Mouse (Mus musculus): ENCODE data around the gene Spata17. TPM values are rescaled to one million over a fixed set of nuclear protein-coding genes. Genes with fewer than 3 reads are reported as not detected.

Spata17 gene
- under 1 TPM; 0.67 to 0.95 TPM for total RNA-seq (2021)
- long read RNA-seq, experiment 1, partial matches to known transcripts: 0 of 2 reads
- long read RNA-seq, experiment 1, other reads (novel, unspliced or antisense): 2 of 2 reads
- long read RNA-seq, experiment 2: 0 reads

GRCm38 (mm10) chr1:187215181-187216116, at the start of gene Spata17, which contains the start of gene Gpatch2:
Gene Spata17 (minus strand): TSS chr1:187215465.
Gene Gpatch2 (plus strand): TSS chr1:187215508.
- peak; percentile 86 to 87 for DNase-seq

- DNase-seq: no peak
Observed at GRCm38 (mm10) chr1:187258756-187259155, 43.5 kb upstream of the Spata17 start.

DNA sequence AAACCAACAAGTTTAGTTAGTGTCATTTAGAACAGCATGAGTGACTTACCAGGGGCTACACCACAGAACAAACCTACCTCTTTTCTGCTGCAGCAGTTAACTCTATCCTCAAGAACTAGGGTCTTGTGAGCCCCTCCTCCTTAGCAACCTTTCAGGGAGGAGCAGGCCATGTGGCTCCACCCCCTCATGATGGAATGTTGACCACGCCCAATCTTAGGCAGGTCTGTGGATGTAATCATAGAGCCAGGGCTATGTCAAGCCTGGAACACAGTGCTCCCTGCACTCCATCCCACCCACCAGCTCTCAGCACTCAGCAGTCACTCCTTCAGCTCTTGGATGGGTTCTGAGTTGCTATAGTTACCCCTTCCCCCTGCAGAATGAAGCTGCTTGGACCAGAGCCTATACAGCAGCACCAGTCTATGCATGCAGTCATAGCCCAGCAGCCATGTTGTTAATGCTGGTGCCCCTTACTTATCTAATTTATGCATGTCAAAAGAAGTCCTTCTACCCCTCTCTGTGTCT, 35.5 kb upstream of the Spata17 start:
- DNase-seq: no peak

DNA sequence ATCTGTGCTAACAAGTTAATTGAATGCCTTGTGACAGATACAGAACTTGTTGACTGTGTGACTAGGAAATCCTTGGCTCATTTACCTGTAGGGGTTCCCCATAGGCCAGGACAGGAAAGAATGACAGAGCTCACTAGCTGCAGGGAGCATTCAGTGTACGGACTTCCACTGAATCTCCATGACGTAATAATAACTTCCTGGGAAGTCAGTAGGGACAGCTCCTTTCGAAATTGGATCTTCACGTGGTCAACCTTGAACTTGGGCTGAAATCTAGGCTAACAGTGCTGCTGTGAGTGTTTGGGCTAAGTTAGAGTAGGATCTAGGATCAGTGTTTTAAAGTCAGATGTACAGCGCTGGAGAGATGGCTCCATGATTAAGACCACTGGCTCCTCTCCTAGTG, 29.5 kb upstream of the Spata17 start:
- no peak for DNase-seq

DNA sequence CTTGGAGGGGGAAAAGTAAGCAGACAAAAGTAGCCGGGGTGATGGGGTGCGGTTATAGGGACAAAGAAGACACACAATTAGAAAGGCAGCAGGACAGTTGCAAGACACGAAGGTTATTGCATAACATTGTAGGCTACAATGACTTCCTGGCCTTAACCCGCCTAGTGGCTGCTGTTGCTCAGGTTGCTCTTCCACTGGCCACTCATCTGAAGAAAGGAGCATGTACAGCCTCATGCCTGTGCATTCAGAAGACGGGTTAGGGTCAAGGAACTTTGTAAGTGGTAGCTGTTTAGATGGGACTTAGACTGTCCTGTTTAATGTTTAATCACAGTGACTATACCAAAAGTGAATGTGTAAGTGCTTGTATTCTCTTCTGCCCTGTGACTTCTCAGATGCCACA, 26.1 kb upstream of the Spata17 start:
- DNase-seq: no peak

GRCm38 (mm10) chr1:187240304-187240703, 25.0 kb upstream of the Spata17 start:
- no peak for DNase-seq

GRCm38 (mm10) chr1:187238061-187238460, 22.8 kb upstream of the Spata17 start:
- DNase-seq: no peak

GRCm38 (mm10) chr1:187236296-187236695, 21.0 kb upstream of the Spata17 start:
- DNase-seq: no peak

- DNase-seq: no peak
Observed at GRCm38 (mm10) chr1:187235161-187235560, 19.9 kb upstream of the Spata17 start.

DNA sequence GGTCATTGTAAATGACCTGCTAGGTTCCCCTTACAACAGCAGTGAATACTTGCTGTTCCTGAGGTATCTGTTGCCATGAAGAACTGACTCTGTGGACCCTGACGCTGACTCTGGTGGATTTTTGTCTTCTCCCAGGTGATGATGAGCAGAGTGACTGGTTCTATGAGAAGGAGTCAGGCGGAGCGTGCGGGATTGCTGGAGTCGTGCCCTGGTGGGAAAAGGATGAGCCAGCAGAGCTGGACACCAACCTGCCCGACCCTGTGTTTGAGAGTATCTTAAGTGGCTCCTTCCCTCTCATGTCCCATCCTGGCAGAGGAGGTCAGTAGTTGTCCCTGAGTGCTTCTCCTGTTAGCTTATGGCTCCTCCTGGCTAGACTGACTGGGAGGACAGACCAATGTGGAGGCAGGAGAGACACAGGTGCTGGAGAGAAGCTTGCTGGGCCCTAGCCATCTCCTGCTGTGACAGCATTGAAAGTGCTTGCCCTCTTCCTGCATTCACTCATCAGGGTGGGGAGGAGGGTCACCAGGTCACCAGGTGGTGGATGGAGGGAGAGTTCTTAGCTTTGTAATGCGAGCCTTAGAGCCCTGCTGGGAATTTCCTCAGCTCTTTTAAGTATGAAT, 17.8 kb upstream of the Spata17 start:
- no peak for DNase-seq

- DNase-seq: no peak
Observed at GRCm38 (mm10) chr1:187232196-187232955, 17.1 kb upstream of the Spata17 start.

GRCm38 (mm10) chr1:187230255-187230654, 15.0 kb upstream of the Spata17 start:
- DNase-seq: no peak

DNA sequence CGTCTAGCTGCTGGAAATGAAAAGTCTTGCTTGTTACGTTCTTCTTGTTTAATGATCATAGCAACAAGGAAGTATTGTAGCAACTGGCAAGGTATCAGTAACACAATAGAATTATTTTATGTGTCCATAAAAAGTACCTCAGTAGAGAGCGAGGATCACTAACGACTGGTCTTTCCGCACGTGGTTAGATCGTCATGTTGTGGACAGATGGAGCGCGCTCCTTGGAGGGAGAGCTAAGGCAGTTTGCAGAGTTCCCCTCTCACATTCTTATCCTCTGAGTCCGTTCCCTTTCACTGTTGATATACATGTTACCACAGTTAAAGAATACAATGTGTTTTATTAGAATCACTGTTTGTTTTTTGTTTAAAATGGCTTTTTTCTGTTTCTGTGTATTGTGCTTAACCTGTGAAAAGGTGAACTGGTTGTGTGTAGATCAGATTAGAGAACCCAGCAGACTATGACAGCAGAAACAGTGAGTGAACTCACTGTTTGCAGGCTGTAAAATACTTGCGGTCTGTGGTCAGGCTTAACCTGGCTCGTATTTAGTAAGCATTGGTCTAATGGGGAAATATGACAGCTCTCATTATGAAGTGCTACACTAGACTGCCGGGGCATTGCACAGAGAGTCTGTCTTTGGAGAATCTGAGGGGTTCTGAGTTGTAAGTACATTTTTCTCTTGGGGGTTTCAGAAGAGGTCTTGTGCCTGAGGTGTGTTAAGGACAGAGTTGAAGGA, 13.3 kb upstream of the Spata17 start:
- DNase-seq: no peak

GRCm38 (mm10) chr1:187226328-187227025, 11.2 kb upstream of the Spata17 start:
- DNase-seq: peak in 1 of 2 experiments; percentile 8

DNA sequence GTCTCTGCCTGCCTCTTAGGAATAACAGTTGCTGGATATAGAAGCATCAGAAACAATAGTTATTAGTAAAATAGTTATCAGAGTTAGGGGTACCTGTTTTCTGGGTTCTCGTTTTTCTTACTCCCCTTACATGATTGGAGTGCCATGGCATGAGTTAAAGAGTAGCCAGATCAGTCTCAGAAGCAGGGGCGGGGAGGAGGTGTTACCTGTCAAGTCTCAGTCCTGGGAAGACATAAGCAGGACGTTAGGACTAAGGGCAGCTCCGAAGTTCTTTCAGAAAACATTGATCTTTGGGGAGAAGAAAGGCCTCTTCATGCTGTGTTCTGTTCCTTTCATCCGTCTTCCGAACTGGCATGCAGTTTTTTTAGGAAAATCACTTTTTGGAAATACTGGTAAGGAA, 5.5 kb upstream of the Spata17 start:
- DNase-seq: no peak

- no peak for DNase-seq
Observed at GRCm38 (mm10) chr1:187216620-187217410, 1.6 kb upstream of the Spata17 start.

GRCm38 (mm10) chr1:187210736-187211135, 4.5 kb downstream of the Spata17 start:
- DNase-seq: no peak

DNA sequence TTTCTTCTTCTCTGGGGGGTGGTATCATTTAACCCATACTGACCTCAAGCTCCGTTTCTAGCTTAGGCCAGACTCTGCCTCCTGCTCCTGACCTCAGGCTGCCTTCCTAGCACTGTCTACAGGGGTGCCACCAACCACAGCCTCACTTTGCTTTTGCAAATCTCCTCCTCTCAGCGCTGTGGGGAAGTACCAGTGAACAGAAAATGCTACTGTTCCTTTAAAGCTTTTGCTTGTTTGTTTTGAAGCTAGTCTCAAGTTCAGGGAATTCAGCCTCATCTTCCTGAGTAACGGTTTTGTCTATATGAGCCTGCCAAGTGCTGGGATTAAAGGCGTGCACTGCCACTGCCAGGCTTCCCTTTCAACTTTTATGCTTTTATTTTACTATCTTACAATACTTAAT, 5.8 kb downstream of the Spata17 start:
- DNase-seq: no peak

GRCm38 (mm10) chr1:187205506-187205905, 9.8 kb downstream of the Spata17 start:
- no peak for DNase-seq

DNA sequence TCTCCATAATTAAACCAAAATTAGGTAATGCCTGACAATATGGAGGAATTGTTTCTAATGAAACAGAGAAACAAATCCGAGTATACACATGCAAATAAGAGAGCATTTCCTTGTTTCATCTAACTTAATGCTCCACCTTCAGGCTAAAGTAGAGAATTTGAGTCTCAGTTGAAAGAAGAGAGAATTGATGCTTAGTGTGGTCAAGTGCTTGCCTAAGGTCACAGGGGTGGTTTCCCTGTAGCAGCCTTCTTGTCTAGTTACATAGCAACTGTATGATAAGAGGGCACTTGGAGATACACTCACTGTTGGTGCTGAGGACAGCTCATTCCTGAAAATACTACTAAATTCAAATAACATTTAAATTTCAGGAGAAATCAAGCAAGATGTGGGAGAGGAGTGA, 36.7 kb downstream of the Spata17 start:
- DNase-seq: no peak
